Mouse (Mus musculus) heart, postnatal 4 days (tissue): Measurements from ENCODE around the gene Rtkn. TPM values are rescaled to one million over a fixed set of nuclear protein-coding genes. Genes with fewer than 3 reads are reported as not detected.

Experiments
- DNase-seq: peaks from one replicate; pipeline ENCODE4 v3.0.0; 2021
- total RNA-seq, 2 experiments: library from RNA; stranded (reverse); gene quantifications; 2 replicates each; pipeline ENCODE4 v1.2.3; 2021

Gene Rtkn
- total RNA-seq, 2 experiments from 2014 or later, result 11.7 to 13.1 TPM

- no peak for DNase-seq
These were observed 18.7 kb upstream of the Rtkn start for GRCm38 (mm10) chr6:83116373-83117164.

- DNase-seq, result no peak
These were observed 18.2 kb upstream of the Rtkn start for GRCm38 (mm10) chr6:83117165-83117438.

- no peak for DNase-seq
These were observed 17.6 kb upstream of the Rtkn start for GRCm38 (mm10) chr6:83117616-83118015.

- DNase-seq, result no peak
These were observed 16.9 kb upstream of the Rtkn start for GRCm38 (mm10) chr6:83118369-83118768.

- no peak for DNase-seq
These were observed 16.2 kb upstream of the Rtkn start for GRCm38 (mm10) chr6:83118825-83119733.

GRCm38 (mm10) chr6:83119734-83120051 is 15.6 kb upstream of the Rtkn start:
- peak; percentile 33 for DNase-seq

- DNase-seq, result peak; percentile 94
These were observed 14.1 kb upstream of the Rtkn start, which contains the start of gene Wbp1 for GRCm38 (mm10) chr6:83120930-83121862. TSS of gene Wbp1 (minus strand) at chr6:83121559.

GRCm38 (mm10) chr6:83121863-83122710 is 13.2 kb upstream of the Rtkn start:
- DNase-seq, result no peak

- no peak for DNase-seq
These were observed 12.3 kb upstream of the Rtkn start for GRCm38 (mm10) chr6:83122961-83123360.

GRCm38 (mm10) chr6:83124851-83125312 is 10.4 kb upstream of the Rtkn start:
- peak; percentile 94 for DNase-seq

- no peak for DNase-seq
These were observed 9.9 kb upstream of the Rtkn start, which contains the start of gene Ino80b for GRCm38 (mm10) chr6:83125331-83125730. TSS of gene Ino80b (minus strand) at chr6:83125431.

- no peak for DNase-seq
These were observed 7.8 kb upstream of the Rtkn start for GRCm38 (mm10) chr6:83127419-83127818.

- peak; percentile 42 for DNase-seq
These were observed 3.7 kb upstream of the Rtkn start for GRCm38 (mm10) chr6:83131469-83132034.

- no peak for DNase-seq
These were observed 2.9 kb upstream of the Rtkn start for GRCm38 (mm10) chr6:83132176-83132919.

GRCm38 (mm10) chr6:83134226-83134625 is 1.0 kb upstream of the Rtkn start:
- no peak for DNase-seq

- no peak for DNase-seq
These were observed 403 bp downstream of the Rtkn start for GRCm38 (mm10) chr6:83135571-83136161.

- no peak for DNase-seq
These were observed 1.1 kb downstream of the Rtkn start for GRCm38 (mm10) chr6:83136291-83136880.

- DNase-seq, result peak; percentile 83
These were observed 1.8 kb downstream of the Rtkn start for GRCm38 (mm10) chr6:83136881-83137575.

- DNase-seq, result peak; percentile 94
These were observed 2.3 kb downstream of the Rtkn start for GRCm38 (mm10) chr6:83137576-83137950.
